Mouse (Mus musculus) fibroblast of lung, adult 2 months (primary cell): ENCODE measurements around the gene Six2.
"Not testable (repeated sequence)": the region's sequence is repeated elsewhere in the genome, so short reads cannot be mapped to it uniquely, and the experiment has no call there.

Source experiments
- DNase-seq: peaks from one replicate; pipeline ENCODE4 v3.0.0-alpha.2; 2011; ENCODE audit warnings: low read depth

The Six2 gene

GRCm38 (mm10) chr17:85690323-85690968 is 2.4 kb upstream of the Six2 start:
- no peak for DNase-seq

DNA sequence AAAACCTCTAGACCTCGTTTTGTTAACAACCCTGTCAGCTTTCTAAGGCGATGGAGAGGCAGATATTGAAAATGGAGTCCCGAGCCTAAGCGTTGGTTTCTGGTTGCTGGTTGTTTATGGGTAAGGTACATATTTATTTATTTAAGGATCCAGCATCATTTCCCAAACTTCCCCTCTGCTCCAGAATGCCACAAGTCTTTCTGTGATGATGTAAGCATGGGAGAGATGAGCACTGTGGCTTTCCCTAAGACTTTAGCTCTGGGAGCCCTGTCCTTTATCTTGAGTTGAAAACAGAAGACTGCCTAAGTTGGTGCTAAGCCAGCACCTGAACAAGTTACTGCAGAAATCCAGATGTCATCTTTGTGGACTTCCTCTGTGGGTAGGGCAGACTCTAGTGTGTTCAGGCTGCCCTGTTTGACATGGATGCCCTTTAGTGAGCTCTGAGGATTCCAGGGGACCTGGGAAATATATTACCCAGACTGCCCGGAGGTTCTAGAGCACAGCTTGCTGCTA is 1.8 kb upstream of the Six2 start:
- DNase-seq, result no peak

GRCm38 (mm10) chr17:85688911-85689806 is 1.1 kb upstream of the Six2 start:
- DNase-seq, result no peak

GRCm38 (mm10) chr17:85687421-85688235 is 446 bp downstream of the Six2 start:
- DNase-seq, result no peak

- DNase-seq, result no peak
These were observed 1.3 kb downstream of the Six2 start for GRCm38 (mm10) chr17:85686476-85687420.

GRCm38 (mm10) chr17:85685689-85686281 is 2.3 kb downstream of the Six2 start:
- no peak for DNase-seq

- no peak for DNase-seq
These were observed 3.0 kb downstream of the Six2 start for GRCm38 (mm10) chr17:85684841-85685688.

DNA sequence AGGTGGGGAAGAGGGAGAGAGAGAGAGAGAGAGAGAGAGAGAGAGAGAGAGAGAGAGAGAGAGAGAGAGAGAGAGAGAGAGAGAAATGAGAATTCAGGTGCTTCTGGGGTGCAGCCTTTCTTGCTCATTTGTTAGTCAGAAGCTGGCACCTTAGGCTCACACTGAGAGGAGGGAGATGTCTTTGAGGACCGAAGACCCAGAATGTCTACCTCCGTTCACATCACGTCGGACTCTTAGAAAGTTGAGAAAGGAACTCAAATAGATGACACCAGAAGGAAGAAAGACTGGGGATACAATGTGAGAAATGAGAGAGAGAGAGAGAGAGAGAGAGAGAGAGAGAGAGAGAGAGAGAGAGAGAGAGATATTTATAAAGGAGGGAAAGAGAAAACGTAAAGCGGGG is 3.6 kb downstream of the Six2 start:
- not testable (repeated sequence) for DNase-seq

GRCm38 (mm10) chr17:85683984-85684307 is 4.1 kb downstream of the Six2 start:
- DNase-seq, result no peak

GRCm38 (mm10) chr17:85683111-85683983 is 4.7 kb downstream of the Six2 start:
- no peak for DNase-seq

- no peak for DNase-seq
These were observed 5.8 kb downstream of the Six2 start for GRCm38 (mm10) chr17:85682181-85682710.

- no peak for DNase-seq
These were observed 6.3 kb downstream of the Six2 start for GRCm38 (mm10) chr17:85681741-85682140.

GRCm38 (mm10) chr17:85680851-85681550 is 7.1 kb downstream of the Six2 start:
- no peak for DNase-seq

DNA sequence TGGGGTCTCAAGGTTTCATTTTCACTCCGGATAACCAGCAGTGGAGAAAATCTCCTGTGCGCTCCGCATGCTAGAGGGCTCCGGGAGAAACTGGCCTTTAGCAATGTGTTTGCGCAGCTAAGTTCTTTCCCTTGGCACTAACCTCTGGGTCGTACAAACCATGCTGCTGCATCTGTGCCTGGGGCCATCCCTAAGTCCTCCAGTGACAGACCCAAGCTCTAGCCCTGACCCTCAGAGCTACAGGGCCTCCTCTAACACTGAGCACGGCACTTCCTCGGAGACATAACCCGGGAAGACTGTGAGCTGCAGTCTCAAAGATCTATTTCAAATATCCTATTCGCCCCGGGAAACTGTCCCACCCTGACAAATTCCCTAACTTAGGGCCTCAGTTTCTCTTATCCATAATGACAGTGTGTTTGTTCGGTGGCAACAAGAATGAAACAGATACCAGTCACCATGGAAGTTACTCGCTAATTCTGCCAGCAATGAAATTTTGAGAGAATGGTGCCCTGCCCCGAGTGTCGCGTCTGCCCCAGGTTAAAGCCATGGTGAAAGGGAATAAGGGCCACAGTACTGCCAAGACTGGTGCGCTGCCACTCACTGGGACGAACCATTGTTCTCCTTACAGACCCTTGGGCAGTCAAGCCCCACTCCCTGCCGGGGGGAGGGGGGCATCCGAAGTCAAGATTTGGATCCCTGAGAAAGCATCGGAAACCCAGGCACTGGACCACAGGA is 7.8 kb downstream of the Six2 start:
- no peak for DNase-seq

GRCm38 (mm10) chr17:85679651-85680050 is 8.4 kb downstream of the Six2 start:
- no peak for DNase-seq

DNA sequence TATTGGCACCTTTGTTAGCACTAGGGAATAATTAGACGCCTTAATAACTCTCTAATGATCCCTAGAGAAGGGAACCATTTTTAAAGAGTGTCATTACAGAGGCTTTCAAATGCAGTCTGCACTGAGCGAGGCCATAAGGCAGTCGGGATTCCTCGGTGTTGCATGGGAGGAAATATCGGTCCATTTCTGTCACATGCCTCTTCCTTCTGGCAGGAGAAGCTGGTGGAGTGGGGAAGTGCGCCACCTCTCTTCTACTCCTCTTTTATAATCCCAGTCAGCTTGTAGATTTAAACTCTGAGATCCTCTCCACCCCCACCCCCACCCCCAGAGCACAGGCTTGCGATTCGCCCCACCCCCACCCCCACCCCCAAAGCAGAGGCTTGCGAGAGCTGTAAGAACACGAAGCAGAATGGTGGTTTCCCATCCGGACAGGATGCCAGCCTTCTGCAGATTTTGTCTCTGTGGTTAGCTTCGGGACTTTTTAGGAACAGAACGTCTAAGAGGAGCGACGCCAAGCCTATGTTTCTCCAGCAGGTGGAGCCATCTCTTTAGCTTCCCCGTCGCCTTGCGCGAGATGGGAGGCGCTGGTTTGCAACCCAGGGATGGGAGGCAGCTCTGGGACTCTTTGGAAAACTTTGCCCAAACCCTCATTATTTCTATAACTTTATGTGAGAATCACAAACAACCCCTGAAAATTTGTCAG is 23.3 kb downstream of the Six2 start:
- peak; percentile 35 for DNase-seq

- no peak for DNase-seq
These were observed 23.9 kb downstream of the Six2 start for GRCm38 (mm10) chr17:85664202-85664601.
